Mouse (Mus musculus) cerebellum, adult 2 months (tissue): ENCODE measurements around the gene Notch1.
A peak's percentile ranks its signal among the peaks of the same experiment; 100 is the strongest.

ENCODE experiments used
- CTCF ChIP-seq: fragments of 200-500 bp; IDR thresholded peaks from 2 replicates; pipeline ENCODE4 v1.5.1; 2011; ENCODE audit warnings: low read depth, mild to moderate bottlenecking, control low read depth, low read length, moderate library complexity, borderline replicate concordance; ENCODE audit not compliant: insufficient read depth
- POLR2A ChIP-seq: fragments of 200-500 bp; IDR thresholded peaks from 2 replicates; pipeline ENCODE4 v1.6.1; 2011; ENCODE audit warnings: low read length, control low read depth, borderline replicate concordance; ENCODE audit not compliant: insufficient read depth

GRCm38 (mm10) chr2:26561351-26562016 lies 45.0 kb upstream of the Notch1 start:
- TF ChIP-seq POLR2A, result no peak
- peak; percentile 62; the same call in 1 of the 2 replicates for TF ChIP-seq CTCF
